Mouse (Mus musculus) liver, embryonic 11.5 days (tissue): ENCODE data around the gene Gm21962. TPM values are rescaled to one million over a fixed set of nuclear protein-coding genes. Genes with fewer than 3 reads are reported as not detected.

Experiments used
- ATAC-seq: fragments of 200-750 bp; cut with Nextera tagmentation; replicated peaks from 2 replicates; pipeline ENCODE4 v1.8.0; 2017; ENCODE audit warnings: moderate number of reproducible peaks, mild to moderate bottlenecking, moderate TSS enrichment, moderate library complexity; ENCODE audit not compliant: low FRiP score
- DNase-seq: peaks from one replicate; pipeline ENCODE4 v3.0.0-alpha.2; 2017; ENCODE audit warnings: low spot score
- H3K27ac ChIP-seq: fragments of 300-500 bp; sonication (generic); 2 replicates; pipeline ENCODE4 v1.5.1; 2014; ENCODE audit warnings: mild to moderate bottlenecking, low read depth, low read length, control low read depth
- H3K27me3 ChIP-seq: fragments of 300-500 bp; sonication (generic); replicated peaks from 2 replicates; pipeline ENCODE4 v1.6.1; 2014; ENCODE audit warnings: low read length, mixed read lengths; ENCODE audit not compliant: control insufficient read depth, insufficient read depth
- H3K36me3 ChIP-seq: fragments of 300-500 bp; sonication (generic); 2 replicates; pipeline ENCODE4 v1.6.1; 2014; ENCODE audit warnings: mild to moderate bottlenecking, low read length, moderate library complexity, mixed read lengths; ENCODE audit not compliant: control insufficient read depth, insufficient read depth
- H3K4me1 ChIP-seq: fragments of 300-500 bp; sonication (generic); replicated peaks from 2 replicates; pipeline ENCODE4 v1.6.1; 2014; ENCODE audit warnings: low read length, mixed read lengths; ENCODE audit not compliant: control insufficient read depth, insufficient read depth
- H3K4me2 ChIP-seq: fragments of 300-500 bp; sonication (generic); 2 replicates; pipeline ENCODE4 v1.6.1; 2014; ENCODE audit warnings: mild to moderate bottlenecking, control low read depth, moderate library complexity
- H3K4me3 ChIP-seq: fragments of 300-500 bp; sonication (generic); 2 replicates; pipeline ENCODE4 v1.5.1; 2014; ENCODE audit warnings: low read depth, low read length, control low read depth
- H3K9ac ChIP-seq: fragments of 300-500 bp; sonication (generic); 2 replicates; pipeline ENCODE4 v1.6.1; 2014; ENCODE audit warnings: low read depth, low read length, control low read depth
- H3K9me3 ChIP-seq: fragments of 300-500 bp; sonication (generic); 2 replicates; pipeline ENCODE4 v1.6.1; 2016; ENCODE audit warnings: low read length, inconsistent platforms, mixed read lengths; ENCODE audit not compliant: control insufficient read depth
- WGBS: fragments of 180-500 bp; shearing (Covaris S2); extraction: QIAGEN DNeasy Blood & Tissue Kit; methylation state at CpG from one replicate; pipeline ENCODE4 v1.1.7; 2014; 5-methylcytosine and 5-hydroxymethylcytosine counted together
- microRNA-seq: library from miRNA; unstranded; fragments of <30 nt; microRNA quantifications from one replicate; pipeline ENCODE4, GENCODE M21; 2017; ENCODE audit warnings: borderline number of aligned reads
- polyA plus RNA-seq: library from polyadenylated mRNA; unstranded; fragments of >200 nt; fragmentation: Nextera tagmentation; extraction: Ambion mirVana; gene quantifications from 2 replicates; pipeline ENCODE4 v1.2.1, GENCODE M21; 2014

Gm21962 gene
- polyA plus RNA-seq, 1 experiment from 2014 or later = not detected

GRCm38 (mm10) chr3:137683807-137684403 lies 12.6 kb downstream of the Gm21962 start:
- Histone ChIP-seq H3K36me3 (no peaks in the 10 kb centered on the region), H3K4me1 (no peaks in the 10 kb centered on the region), H3K4me3 (no peak overlapping the region), H3K9ac (no peak overlapping the region), H3K9me3 (no peaks in the 10 kb centered on the region), H3K27ac (no peak overlapping the region), H3K4me2 (no peak overlapping the region), H3K27me3 (no peaks in the 10 kb centered on the region)
- ATAC-seq = no peak
- no peak for DNase-seq
- WGBS = 68% methylated on average over 6 of the region's 6 CpGs

GRCm38 (mm10) chr3:137686932-137687331 lies 15.6 kb downstream of the Gm21962 start:
- Histone ChIP-seq H3K4me1 (no peaks in the 10 kb centered on the region), H3K36me3 (no peaks in the 10 kb centered on the region), H3K9me3 (no peaks in the 10 kb centered on the region), H3K27ac (no peak overlapping the region), H3K4me3 (no peak overlapping the region), H3K4me2 (no peak overlapping the region), H3K27me3 (no peaks in the 10 kb centered on the region), H3K9ac (no peak overlapping the region)
- WGBS = 80% methylated on average over 2 of the region's 2 CpGs
- DNase-seq (no peak), ATAC-seq (no peak)

DNA sequence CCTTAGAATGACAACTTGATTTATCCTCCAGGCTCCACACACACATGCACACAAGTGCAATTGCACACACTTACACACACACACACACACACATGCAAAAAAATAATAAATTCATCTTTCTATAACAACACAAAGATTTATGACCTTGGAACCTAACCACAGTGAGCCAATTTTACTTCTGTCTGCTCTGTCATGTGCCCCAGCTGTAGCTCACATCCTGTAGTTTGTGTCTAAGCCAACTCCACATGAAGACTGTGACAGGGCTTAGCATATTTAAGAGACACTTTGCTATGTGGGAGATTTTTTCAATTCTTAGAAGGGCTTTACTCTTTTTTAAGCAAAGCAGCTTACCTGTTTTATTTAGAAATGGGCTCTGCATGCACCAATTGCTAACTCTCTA lies 20.2 kb downstream of the Gm21962 start:
- Histone ChIP-seq H3K27ac (no peak overlapping the region), H3K36me3 (no peaks in the 10 kb centered on the region), H3K4me3 (no peak overlapping the region), H3K27me3 (no peaks in the 10 kb centered on the region), H3K4me1 (no peaks in the 10 kb centered on the region), H3K9ac (no peak overlapping the region), H3K4me2 (no peak overlapping the region), H3K9me3 (no peaks in the 10 kb centered on the region)
- DNase-seq = no peak
- ATAC-seq = no peak

- Histone ChIP-seq H3K9me3 (no peaks in the 10 kb centered on the region), H3K9ac (no peak overlapping the region), H3K4me2 (no peak overlapping the region), H3K27me3 (no peaks in the 10 kb centered on the region), H3K4me3 (no peak overlapping the region), H3K4me1 (no peaks in the 10 kb centered on the region), H3K36me3 (no peaks in the 10 kb centered on the region), H3K27ac (no peak overlapping the region)
- DNase-seq (no peak), ATAC-seq (no peak)
- WGBS = 55% methylated on average over 2 of the region's 2 CpGs
These were observed 44.6 kb downstream of the Gm21962 start for GRCm38 (mm10) chr3:137715946-137716345.

GRCm38 (mm10) chr3:137716573-137717157 lies 45.3 kb downstream of the Gm21962 start:
- H3K4me2 ChIP-seq = no peak overlapping the region

More at GRCm38 (mm10) chr3:137716573-137717157, 45.3 kb downstream of the Gm21962 start:
- 73% methylated on average over 3 of the region's 3 CpGs for WGBS
- Histone ChIP-seq H3K4me1 (no peaks in the 10 kb centered on the region), H3K27ac (no peak overlapping the region), H3K9ac (no peak overlapping the region), H3K27me3 (no peaks in the 10 kb centered on the region), H3K9me3 (no peaks in the 10 kb centered on the region), H3K36me3 (no peaks in the 10 kb centered on the region), H3K4me3 (no peak overlapping the region)
- DNase-seq (no peak), ATAC-seq (no peak)

Small RNA genes within 50 kb of the gene (microRNA-seq; reads per million reads assigned to microRNA genes)
- gene Gm22468 = not detected

Other genes with a start within 250 kb of the Gm21962 start
- 0.55 and 0.85 TPM in 2 replicates for gene Ddit4l, start 49.9 kb upstream of the Gm21962 start, polyA plus RNA-seq
- gene H2afz, start 193.0 kb downstream of the Gm21962 start, polyA plus RNA-seq = 2,121 and 2,201 TPM in 2 replicates
- 9.0 and 9.8 TPM in 2 replicates for gene Dnajb14, start 196.2 kb downstream of the Gm21962 start, polyA plus RNA-seq
- 100 and 105 TPM in 2 replicates for gene Lamtor3, start 247.0 kb downstream of the Gm21962 start, polyA plus RNA-seq